Mouse (Mus musculus) olfactory bulb, adult 2 months (tissue): Measurements from ENCODE around the gene Galnt6.

Experiments used
- CTCF ChIP-seq: fragments of 200-500 bp; IDR thresholded peaks from 2 replicates; pipeline ENCODE4 v1.5.1; 2012; ENCODE audit warnings: low read depth, mild to moderate bottlenecking, low read length, moderate library complexity; ENCODE audit not compliant: insufficient read depth
- POLR2A ChIP-seq: fragments of 200-500 bp; IDR thresholded peaks from 2 replicates; pipeline ENCODE4 v1.6.1; 2012; ENCODE audit warnings: mild to moderate bottlenecking, low read depth, low read length, moderate library complexity; ENCODE audit not compliant: insufficient read depth

DNA sequence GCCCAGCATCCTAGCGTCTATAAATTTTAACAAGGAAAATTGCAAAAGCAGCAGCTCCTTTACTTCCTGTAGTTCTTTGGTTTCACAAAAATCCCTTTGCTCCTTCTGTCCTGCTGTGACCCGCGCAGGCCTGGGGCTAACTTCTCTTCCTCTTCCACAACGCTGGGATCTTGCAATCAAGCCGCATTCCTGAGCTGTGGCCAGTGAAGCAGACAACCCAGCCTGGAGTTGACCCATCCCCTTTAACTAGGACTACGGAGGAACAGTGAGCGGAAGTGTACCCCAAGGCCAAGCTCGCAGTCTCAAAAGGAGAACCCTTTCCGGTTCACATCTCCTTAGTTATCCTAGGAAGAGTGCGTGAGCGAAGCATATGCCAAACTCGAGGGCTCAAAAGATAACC is 50.6 kb downstream of the Galnt6 start:
- TF ChIP-seq CTCF = no peak
- TF ChIP-seq POLR2A = no peak
